Mouse (Mus musculus): ENCODE results near the gene Spsb3.

GRCm38 (mm10) chr17:24937266-24937665 lies 50.8 kb downstream of the Spsb3 start:
- TF ChIP-seq CTCF (IDR thresholded peaks at IDR 0.05; ENCODE audit: control insufficient read depth, insufficient read depth, insufficient replicate concordance, low read depth, low read length) (no peak), POLR2A (IDR thresholded peaks at IDR 0.05; ENCODE audit: control insufficient read depth, low read depth, low read length) (no peak)

All from testis, adult 2 months (tissue).